In the genomic region with DNA sequence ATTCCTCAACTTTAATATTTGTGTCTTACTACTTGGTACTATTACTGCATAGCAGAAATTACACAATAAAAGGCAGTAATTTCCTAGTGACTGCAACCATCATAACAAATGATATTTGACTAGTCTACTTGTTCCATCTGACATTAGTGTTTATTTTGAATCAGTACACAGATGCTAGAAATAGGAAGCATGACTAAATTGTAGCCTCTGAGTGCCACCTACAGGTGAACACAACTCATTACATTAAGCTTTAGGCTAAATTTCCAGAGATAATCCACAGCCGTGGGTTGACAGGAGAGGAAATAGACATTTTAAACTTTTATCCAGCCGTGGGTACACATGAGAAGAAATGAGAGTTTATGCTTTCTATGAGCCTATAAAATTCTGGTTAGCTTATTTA, we compare ENCODE assay signal across 9 mouse cellular contexts. TPM values are rescaled to one million over a fixed set of nuclear protein-coding genes. Genes with fewer than 3 reads are reported as not detected.
A peak's percentile ranks its signal among the peaks of the same experiment; 100 is the strongest.
DNase-seq lines count a peak whose midpoint lies in the region; ATAC-seq and TF ChIP-seq lines count a peak whose summit lies in the region.
"Had no signal": no experiment of that assay in that cellular context is flagged by ENCODE, and none has a peak within 500 bp of the region (broad histone marks: within the 10 kb centered on the region; RNA-seq: fewer than 3 reads in every experiment).

No protein-coding gene starts in this region.

- no peaks in the 10 kb centered on the region for H3K4me1 ChIP-seq in kidney, adult 2 months (ENCODE audit: control insufficient read depth, insufficient read depth, low read length)
- no peaks in the 10 kb centered on the region for H3K4me1 ChIP-seq in neural tube, embryonic 12.5 days
- H3K4me1 ChIP-seq: lung, embryonic 15.5 days had no signal

- no peak overlapping the region for H3K4me3 ChIP-seq in kidney, adult 2 months (ENCODE audit: insufficient read depth, low read depth, low read length)
- no peak overlapping the region for H3K4me3 ChIP-seq in neural tube, embryonic 12.5 days
- H3K4me3 ChIP-seq: lung, embryonic 15.5 days had no signal

- ATAC-seq in neural tube, embryonic 12.5 days (ENCODE audit: low FRiP score, low read depth), result peak; percentile 48; the same call in 1 of the 2 replicates

- WGBS in kidney, adult 2 months, result 6% methylated on average over 2 of the region's 2 CpGs
- 5% methylated on average over 2 of the region's 2 CpGs for WGBS in large intestine, adult 2 months
- WGBS in neural tube, embryonic 12.5 days, result 26% methylated on average over 2 of the region's 2 CpGs

- H3K27ac ChIP-seq in kidney, adult 2 months (ENCODE audit: insufficient read depth, low read depth, low read length), result no peak overlapping the region
- H3K27ac ChIP-seq in neural tube, embryonic 12.5 days, result no peak overlapping the region
- H3K27ac ChIP-seq: lung, embryonic 15.5 days had no signal

- no peaks in the 10 kb centered on the region for H3K9me3 ChIP-seq in neural tube, embryonic 12.5 days
- H3K9me3 ChIP-seq: lung, embryonic 15.5 days had no signal

- peak; percentile 59 for DNase-seq in kidney, adult 2 months
- DNase-seq in kidney, adult 18-20 months, result no peak
- peak; percentile 61 for DNase-seq in CD4-positive helper T cell, adult 2 months (ENCODE audit: low read depth, low spot score)
- DNase-seq in ZHBTc4 (ENCODE audit: low read depth, low spot score), result peak; percentile 62
- DNase-seq in embryo, embryonic 9.5 days (ENCODE audit: extremely low spot score), result peak; percentile 25
- DNase-seq in large intestine, adult 2 months (ENCODE audit: low read depth, low spot score), result peak; percentile 27
- no peak for DNase-seq in gastrocnemius, postnatal 4 days (ENCODE audit: low spot score in 2 of 2)

- H3K27me3 ChIP-seq in kidney, adult 2 months (replicated peaks; ENCODE audit: control insufficient read depth, insufficient read depth, low read length), result no peaks in the 10 kb centered on the region
- no peaks in the 10 kb centered on the region for H3K27me3 ChIP-seq in neural tube, embryonic 12.5 days (replicated peaks)
- H3K27me3 ChIP-seq: lung, embryonic 15.5 days had no signal

- TF ChIP-seq CTCF in kidney, adult 2 months (conservative IDR thresholded peaks at IDR 0.05; ENCODE audit: insufficient read depth, insufficient read length, low read depth, low read length), result no peak

- H3K9ac ChIP-seq in neural tube, embryonic 12.5 days, result no peak overlapping the region
- H3K9ac ChIP-seq: lung, embryonic 15.5 days had no signal

- no peak overlapping the region for H3K4me2 ChIP-seq in neural tube, embryonic 12.5 days (replicated peaks)
- H3K4me2 ChIP-seq: lung, embryonic 15.5 days had no signal

- no peak for TF ChIP-seq POLR2A in kidney, adult 2 months (IDR thresholded peaks at IDR 0.05; ENCODE audit: low read depth, low read length)

- no peaks in the 10 kb centered on the region; the same call in 1 of the 2 replicates for H3K36me3 ChIP-seq in kidney, adult 2 months (ENCODE audit: control insufficient read depth, insufficient read depth, low read length)
- peaks cover 12% of the 10 kb centered on the region for H3K36me3 ChIP-seq in neural tube, embryonic 12.5 days

RNA-seq across cellular contexts. Expression of a gene that starts 2.6 kb away (rescaled TPM):
- polyA plus RNA-seq in kidney, adult 2 months (2012; rRNA removed), result 11.9 and 14.0 TPM in 2 replicates
- polyA plus RNA-seq in large intestine, adult 2 months (2012; rRNA removed), result 9.0 and 11.2 TPM in 2 replicates
- 17.4 and 18.6 TPM in 2 replicates for polyA plus RNA-seq in neural tube, embryonic 12.5 days (2016; fragmentation: Nextera tagmentation; extraction: Ambion mirVana)
- 10 to 100 TPM; 14.7 to 15.8 TPM for total RNA-seq in gastrocnemius, postnatal 4 days (2021)

RNA-seq across cellular contexts. Expression of a gene that starts 27.3 kb away (rescaled TPM):
- 2.5 and 4.3 TPM in 2 replicates for polyA plus RNA-seq in kidney, adult 2 months (2012; rRNA removed)
- 3.0 TPM in 2 replicates for polyA plus RNA-seq in large intestine, adult 2 months (2012; rRNA removed)
- polyA plus RNA-seq in neural tube, embryonic 12.5 days (2016; fragmentation: Nextera tagmentation; extraction: Ambion mirVana), result 25.5 and 27.6 TPM in 2 replicates
- 10 to 100 TPM; 20.1 to 22.6 TPM for total RNA-seq in gastrocnemius, postnatal 4 days (2021)

Comparison
In these comparisons a context has a peak if more than half of its experiments do, and no peak if none do; other contexts are left out.
1. DNase-seq: peak in kidney, adult 2 months (single experiment), CD4-positive helper T cell, adult 2 months (single experiment), ZHBTc4 (single experiment), embryo, embryonic 9.5 days (single experiment) and large intestine, adult 2 months (single experiment); none in kidney, adult 18-20 months (single experiment) and gastrocnemius, postnatal 4 days (0 of 2).